38 mouse cellular contexts compared by ENCODE assay signal in genomic region chr1:131539771-131540170, GRCm38 (mm10). TPM values are rescaled to one million over a fixed set of nuclear protein-coding genes. Genes with fewer than 3 reads are reported as not detected.
"Had no signal": no experiment of that assay in that cellular context is flagged by ENCODE, and none has a peak within 500 bp of the region (broad histone marks: within the 10 kb centered on the region; RNA-seq: fewer than 3 reads in every experiment).

No protein-coding gene starts in this region.

- H3K27ac ChIP-seq: gastrocnemius, adult 2 months; heart, adult 2 months; heart, embryonic 13.5 days; heart, embryonic 15.5 days; hindbrain, embryonic 10.5 days; hindbrain, embryonic 12.5 days; hindbrain, embryonic 14.5 days; intestine, embryonic 15.5 days; limb, embryonic 13.5 days; limb, embryonic 15.5 days; liver, embryonic 12.5 days; liver, embryonic 14.5 days had no signal

- H3K4me3 ChIP-seq: gastrocnemius, adult 2 months; heart, adult 2 months; heart, embryonic 13.5 days; heart, embryonic 15.5 days; hindbrain, embryonic 10.5 days; hindbrain, embryonic 12.5 days; intestine, embryonic 15.5 days; limb, embryonic 13.5 days; limb, embryonic 15.5 days; liver, embryonic 12.5 days had no signal

- DNase-seq: gastrocnemius, adult 2 months; gastrocnemius, postnatal 10 days; gastrocnemius, postnatal 25 days; heart, adult 2 months; heart, postnatal 14 days; heart, postnatal 4 days; kidney, adult 18-20 months; kidney, adult 8-10 months; kidney, postnatal 10 days; kidney, postnatal 25 days; kidney, postnatal 4 days; layer of hippocampus, adult 9-11 months; layer of hippocampus, postnatal 36 days; left cerebral cortex, postnatal 4 days had no signal

- H3K9ac ChIP-seq: heart, embryonic 13.5 days; heart, embryonic 15.5 days; hindbrain, embryonic 12.5 days; hindbrain, embryonic 14.5 days; intestine, embryonic 15.5 days; limb, embryonic 13.5 days; limb, embryonic 15.5 days; liver, embryonic 12.5 days; liver, embryonic 14.5 days had no signal

- H3K36me3 ChIP-seq: heart, embryonic 15.5 days; hindbrain, embryonic 12.5 days; intestine, embryonic 15.5 days; limb, embryonic 13.5 days; limb, embryonic 15.5 days had no signal

- H3K9me3 ChIP-seq: heart, embryonic 13.5 days; heart, embryonic 15.5 days; hindbrain, embryonic 10.5 days; hindbrain, embryonic 12.5 days; intestine, embryonic 15.5 days; limb, embryonic 13.5 days; limb, embryonic 15.5 days; liver, embryonic 12.5 days had no signal

- H3K27me3 ChIP-seq: heart, embryonic 13.5 days; heart, embryonic 15.5 days; hindbrain, embryonic 12.5 days; intestine, embryonic 15.5 days; limb, embryonic 13.5 days; limb, embryonic 15.5 days; liver, embryonic 12.5 days had no signal

- ATAC-seq: hindbrain, embryonic 16.5 days; inflammation-experienced regulatory T-cells, adult 6 months; intestine, embryonic 15.5 days; intestine, postnatal 0 days; liver, embryonic 12.5 days had no signal

- H3K4me2 ChIP-seq: heart, embryonic 11.5 days; heart, embryonic 13.5 days; heart, embryonic 15.5 days; hindbrain, embryonic 12.5 days; hindbrain, embryonic 14.5 days; intestine, embryonic 15.5 days; limb, embryonic 13.5 days; limb, embryonic 15.5 days; liver, embryonic 12.5 days had no signal

- H3K4me1 ChIP-seq: heart, embryonic 15.5 days; intestine, embryonic 15.5 days; liver, embryonic 12.5 days had no signal

RNA-seq across cellular contexts. Expression of gene Avpr1b, which starts 59.3 kb away (rescaled TPM):
- total RNA-seq: gastrocnemius, adult 2 months; gastrocnemius, postnatal 10 days; gastrocnemius, postnatal 25 days; gastrocnemius, postnatal 4 days; granulocyte monocyte progenitor cell, adult 5-6 weeks; heart, adult 2 months; heart, postnatal 14 days; heart, postnatal 4 days; left cerebral cortex, adult 18-20 months; left cerebral cortex, adult 8-10 months; left cerebral cortex, postnatal 25 days; left cerebral cortex, postnatal 4 days; liver, adult 2 months had no signal
- polyA plus RNA-seq: heart, adult 2 months; heart, embryonic 11.5 days; heart, embryonic 13.5 days; heart, embryonic 15.5 days; heart, postnatal 0 days; hindbrain, embryonic 10.5 days; hindbrain, embryonic 12.5 days; hindbrain, embryonic 14.5 days; hindbrain, embryonic 16.5 days; inflammation-experienced regulatory T-cells, adult 6 months; intestine, embryonic 15.5 days; intestine, postnatal 0 days; kidney, embryonic 14.5 days; kidney, embryonic 16.5 days; limb, embryonic 11.5 days; limb, embryonic 13.5 days; limb, embryonic 15.5 days; liver, adult 2 months; liver, embryonic 12.5 days; liver, embryonic 14.5 days had no signal
